Mouse (Mus musculus) bone marrow macrophage, adult 2 months (primary cell): ENCODE data around the gene Gpsm1.

ENCODE experiments used
- CTCF ChIP-seq: IDR thresholded peaks from 2 replicates; pipeline ENCODE4 v1.5.1; 2012; ENCODE audit warnings: low read depth, mild to moderate bottlenecking, low read length, moderate library complexity
- POLR2A ChIP-seq: IDR thresholded peaks from 2 replicates; pipeline ENCODE4 v1.6.1; 2012; ENCODE audit warnings: mild to moderate bottlenecking, low read depth, low read length, borderline replicate concordance

DNA sequence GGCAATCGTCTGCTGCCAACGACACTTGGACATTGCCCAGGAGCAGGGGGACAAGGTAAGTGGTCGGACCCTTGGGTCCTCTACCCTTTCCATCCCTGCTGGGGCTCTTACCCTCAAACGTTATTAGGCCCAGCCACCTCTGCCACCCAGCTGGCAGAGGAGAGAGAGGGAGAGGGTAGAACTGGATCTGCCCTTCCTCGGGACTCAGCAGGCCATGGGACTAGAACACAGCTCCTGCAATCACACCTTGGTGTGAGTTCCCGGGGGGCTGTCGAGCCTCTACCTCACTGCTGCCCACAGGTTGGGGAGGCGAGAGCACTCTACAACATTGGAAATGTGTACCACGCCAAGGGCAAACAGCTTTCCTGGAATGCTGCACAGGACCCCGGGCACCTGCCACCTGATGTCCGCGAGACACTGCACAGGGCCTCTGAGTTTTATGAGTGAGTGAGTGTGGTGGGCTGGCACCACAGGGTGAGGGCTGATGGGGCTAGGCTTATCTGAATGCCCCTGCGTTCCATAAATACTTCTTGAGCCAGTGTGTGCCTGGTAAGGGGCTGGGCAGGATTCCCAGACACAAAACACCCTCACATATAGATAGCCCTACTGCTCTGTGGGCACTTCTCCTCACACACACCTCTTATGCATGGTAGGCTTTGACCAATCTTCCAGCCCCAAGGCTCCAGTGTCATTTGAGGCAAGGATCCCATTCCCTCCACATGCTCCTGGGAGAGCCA is 8.4 kb downstream of the Gpsm1 start:
- TF ChIP-seq POLR2A = no peak
- no peak for TF ChIP-seq CTCF
